Mouse (Mus musculus) Patski (cell line): ENCODE data around the gene Psmb7. TPM values are rescaled to one million over a fixed set of nuclear protein-coding genes. Genes with fewer than 3 reads are reported as not detected.

ENCODE experiments used
- ATAC-seq: fragments of 100-300 bp; one replicate; pipeline ENCODE4 v1.8.0; 2021
- CTCF ChIA-PET: fragments of 350-600 bp; sonication (Branson Sonifier 250); formaldehyde crosslinking; loops from one replicate; lab custom pipeline; 2022; ENCODE audit warnings: inconsistent platforms; lab: Charles Lee
- POLR2A ChIA-PET: fragments of 350-600 bp; sonication (Branson Sonifier 250); formaldehyde crosslinking; loops from one replicate; lab custom pipeline; 2022; ENCODE audit warnings: antibody characterized with exemption, inconsistent platforms; lab: Charles Lee
- DNase-seq: peaks from one replicate; pipeline ENCODE4 v3.0.0-alpha.2; 2011; ENCODE audit warnings: low read depth, low spot score
- H3K27me3 ChIP-seq: fragments of 371-371 bp; one replicate; pipeline ENCODE4 v1.5.1; 2021
- CTCF ChIP-seq: fragments of 100-300 bp; IDR thresholded peaks from one replicate; pipeline ENCODE4 v1.5.1; 2021
- in situ Hi-C: fragments of 300-500 bp; cut with MboI; formaldehyde crosslinking; loops from 3 replicates; pipeline ENCODE4 v1.11.1; 2018; ENCODE audit warnings: low pct_unique_long_range_greater_than_20kb, mixed read lengths
- polyA plus RNA-seq: library from polyadenylated mRNA; unstranded; gene quantifications from one replicate; pipeline ENCODE4 v1.2.3, GENCODE M21; 2021

Gene Psmb7
- polyA plus RNA-seq, 1 experiment from 2014 or later = 269 TPM

- CTCF ChIA-PET = interaction anchor here (1.1 to 2.1 kb wide), 4 partner anchors 8 to 167 kb away, joined by 3 to 8 read pairs (median 6); no protein-coding TSS in a partner anchor
Observed at GRCm38 (mm10) chr2:38600842-38601241, 43.0 kb downstream of the Psmb7 start.

GRCm38 (mm10) chr2:38598395-38598794 is 45.5 kb downstream of the Psmb7 start:
- ChIA-PET POLR2A (interaction anchor here (1.0 kb wide), 1 partner anchor 18 kb away, joined by 4 read pairs; no protein-coding TSS in a partner anchor), CTCF (interaction anchor here (0.6 to 1.6 kb wide), 4 partner anchors 22 to 169 kb away, joined by 3 to 4 read pairs (median 3); no protein-coding TSS in a partner anchor)
- ATAC-seq = no peak
- in situ Hi-C loops = no loop called here
- DNase-seq = no peak
- H3K27me3 ChIP-seq = no peaks in the 10 kb centered on the region
- no peak for TF ChIP-seq CTCF

More at GRCm38 (mm10) chr2:38600842-38601241, 43.0 kb downstream of the Psmb7 start:
- ATAC-seq = no peak
- POLR2A ChIA-PET = interaction anchor here (0.6 to 1.3 kb wide), 2 partner anchors 11 to 1267 kb away, joined by 3 to 4 read pairs; no protein-coding TSS in a partner anchor
- H3K27me3 ChIP-seq = no peaks in the 10 kb centered on the region
- in situ Hi-C loops = no loop called here
- no peak for DNase-seq
- no peak for TF ChIP-seq CTCF

- peak; percentile 59 for TF ChIP-seq CTCF
- in situ Hi-C loops = no loop called here
- no peak for DNase-seq
Observed at GRCm38 (mm10) chr2:38597896-38598295, 46.0 kb downstream of the Psmb7 start.

GRCm38 (mm10) chr2:38594874-38595273 is 49.0 kb downstream of the Psmb7 start:
- TF ChIP-seq CTCF = no peak
- DNase-seq (no peak), ATAC-seq (no peak)
- in situ Hi-C loops = loop anchor here (5.0 kb wide), 1 partner anchor 168 kb away; no protein-coding TSS in a partner anchor
- ChIA-PET POLR2A (no interaction called here), CTCF (interaction anchor here (1.3 to 1.8 kb wide), 2 partner anchors 20 to 165 kb away, joined by 3 to 8 read pairs; no protein-coding TSS in a partner anchor)
- H3K27me3 ChIP-seq = no peaks in the 10 kb centered on the region

More at GRCm38 (mm10) chr2:38597896-38598295, 46.0 kb downstream of the Psmb7 start:
- ATAC-seq = no peak
- H3K27me3 ChIP-seq = no peaks in the 10 kb centered on the region
- ChIA-PET POLR2A (interaction anchor here (1.0 kb wide), 1 partner anchor 18 kb away, joined by 4 read pairs; no protein-coding TSS in a partner anchor), CTCF (interaction anchor here (0.6 to 1.6 kb wide), 5 partner anchors 23 to 169 kb away, joined by 3 to 4 read pairs (median 3); no protein-coding TSS in a partner anchor)

GRCm38 (mm10) chr2:38591751-38592459 is 52.0 kb downstream of the Psmb7 start:
- H3K27me3 ChIP-seq = no peaks in the 10 kb centered on the region
- POLR2A ChIA-PET = no interaction called here
- DNase-seq (peak; percentile 25), ATAC-seq (peak; percentile 11)
- peak; percentile 60 for TF ChIP-seq CTCF
- CTCF ChIA-PET = interaction anchor here (0.8 to 3.8 kb wide), 11 partner anchors 8 to 163 kb away, joined by 3 to 16 read pairs (median 4); no protein-coding TSS in a partner anchor
- in situ Hi-C loops = loop anchor here (5.0 kb wide), 1 partner anchor 165 kb away; no protein-coding TSS in a partner anchor

GRCm38 (mm10) chr2:38586733-38587132 is 57.2 kb downstream of the Psmb7 start:
- no peak for TF ChIP-seq CTCF
- in situ Hi-C loops = no loop called here

GRCm38 (mm10) chr2:38585379-38585736 is 58.5 kb downstream of the Psmb7 start:
- in situ Hi-C loops = no loop called here
- DNase-seq (no peak), ATAC-seq (no peak)
- ChIA-PET POLR2A (no interaction called here), CTCF (no interaction called here)
- no peak for TF ChIP-seq CTCF
- no peaks in the 10 kb centered on the region for H3K27me3 ChIP-seq

More at GRCm38 (mm10) chr2:38586733-38587132, 57.2 kb downstream of the Psmb7 start:
- ChIA-PET CTCF (no interaction called here), POLR2A (no interaction called here)
- ATAC-seq (no peak), DNase-seq (no peak)
- no peaks in the 10 kb centered on the region for H3K27me3 ChIP-seq

- DNase-seq (no peak), ATAC-seq (no peak)
- no peaks in the 10 kb centered on the region for H3K27me3 ChIP-seq
- in situ Hi-C loops = no loop called here
- CTCF ChIA-PET = no interaction called here
- POLR2A ChIA-PET = interaction anchor here (1.2 kb wide), 1 partner anchor 48 kb away, joined by 3 read pairs; no protein-coding TSS in a partner anchor
- no peak for TF ChIP-seq CTCF
Observed at GRCm38 (mm10) chr2:38584514-38585378, 59.1 kb downstream of the Psmb7 start.

GRCm38 (mm10) chr2:38583982-38584381 is 59.9 kb downstream of the Psmb7 start:
- in situ Hi-C loops = no loop called here
- no peak for TF ChIP-seq CTCF
- CTCF ChIA-PET = no interaction called here
- no peak for DNase-seq
- POLR2A ChIA-PET = interaction anchor here (1.2 kb wide), 1 partner anchor 47 kb away, joined by 3 read pairs; no protein-coding TSS in a partner anchor
- no peak for ATAC-seq
- H3K27me3 ChIP-seq = no peaks in the 10 kb centered on the region

GRCm38 (mm10) chr2:38579528-38579927 is 64.4 kb downstream of the Psmb7 start:
- POLR2A ChIA-PET = no interaction called here

More at GRCm38 (mm10) chr2:38579528-38579927, 64.4 kb downstream of the Psmb7 start:
- CTCF ChIA-PET = interaction anchor here (2.1 kb wide), 1 partner anchor 10 kb away, joined by 7 read pairs; no protein-coding TSS in a partner anchor
- in situ Hi-C loops = no loop called here
- no peaks in the 10 kb centered on the region for H3K27me3 ChIP-seq
- ATAC-seq (no peak), DNase-seq (no peak)
- TF ChIP-seq CTCF = no peak
